Mouse (Mus musculus): ENCODE results near the gene Abr.

Abr gene

GRCm38 (mm10) chr11:76374491-76375185 is 247.5 kb downstream of the Abr start:
- peak; percentile 71 for DNase-seq (ENCODE audit: low spot score)

GRCm38 (mm10) chr11:76372534-76372933 is 249.6 kb downstream of the Abr start:
- DNase-seq (ENCODE audit: low spot score), result no peak

GRCm38 (mm10) chr11:76372120-76372519 is 250.0 kb downstream of the Abr start:
- DNase-seq (ENCODE audit: low spot score), result no peak

- DNase-seq (ENCODE audit: low spot score), result no peak
Measured at GRCm38 (mm10) chr11:76370491-76370890, 251.6 kb downstream of the Abr start.

Measured in urinary bladder, postnatal 25 days (tissue).